Mouse (Mus musculus): Measurements from ENCODE around the gene Dnph1. TPM values are rescaled to one million over a fixed set of nuclear protein-coding genes. Genes with fewer than 3 reads are reported as not detected.
A peak's percentile ranks its signal among the peaks of the same experiment; 100 is the strongest.
"Not testable (repeated sequence)": the region's sequence is repeated elsewhere in the genome, so short reads cannot be mapped to it uniquely, and the experiment has no call there.

Gene Dnph1
- polyA plus RNA-seq, 1 experiment from 2014 or later = 11.1 TPM

DNA sequence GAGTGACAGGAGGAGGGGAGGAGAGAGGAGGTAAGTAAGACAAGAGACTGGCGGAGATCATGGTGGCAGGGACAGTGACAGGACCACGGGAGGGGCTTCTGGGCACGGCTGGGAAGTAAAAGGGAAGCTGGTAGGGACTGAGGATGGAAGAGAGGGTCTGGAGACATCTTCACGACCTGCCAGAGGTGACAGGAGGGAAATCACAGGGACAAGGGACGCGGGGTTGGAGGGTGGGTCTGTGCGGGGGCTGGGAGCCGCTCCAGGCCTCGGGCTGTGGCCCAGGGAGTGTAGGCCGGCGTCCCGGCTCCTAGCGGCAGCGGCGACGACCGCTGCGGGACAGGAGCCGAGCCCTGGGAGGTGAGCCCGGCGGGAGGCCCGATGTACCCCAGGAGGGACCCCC is 9.5 kb upstream of the Dnph1 start:
- Histone ChIP-seq H3K27ac (ENCODE audit: low read length) (peak overlapping the region; percentile 79), H3K27me3 (ENCODE audit: control insufficient read depth, insufficient read depth, low read depth, low read length) (no peaks in the 10 kb centered on the region), H3K36me3 (ENCODE audit: control insufficient read depth, insufficient read depth, low read length) (no peaks in the 10 kb centered on the region), H3K9me3 (replicated peaks; ENCODE audit: control insufficient read depth, low read length, poor library complexity, severe bottlenecking) (no peaks in the 10 kb centered on the region), H3K4me2 (ENCODE audit: low read length) (peak overlapping the region; percentile 86), H3K4me1 (ENCODE audit: control insufficient read depth, insufficient read depth, low read length) (peaks cover 43% of the 10 kb centered on the region), H3K4me3 (ENCODE audit: low read depth, low read length) (peak overlapping the region; percentile 85), H3K9ac (ENCODE audit: low read depth, low read length) (peak overlapping the region; percentile 95)
- peak; percentile 41 for ATAC-seq
- WGBS = 1% methylated on average over 16 of the region's 22 CpGs

DNA sequence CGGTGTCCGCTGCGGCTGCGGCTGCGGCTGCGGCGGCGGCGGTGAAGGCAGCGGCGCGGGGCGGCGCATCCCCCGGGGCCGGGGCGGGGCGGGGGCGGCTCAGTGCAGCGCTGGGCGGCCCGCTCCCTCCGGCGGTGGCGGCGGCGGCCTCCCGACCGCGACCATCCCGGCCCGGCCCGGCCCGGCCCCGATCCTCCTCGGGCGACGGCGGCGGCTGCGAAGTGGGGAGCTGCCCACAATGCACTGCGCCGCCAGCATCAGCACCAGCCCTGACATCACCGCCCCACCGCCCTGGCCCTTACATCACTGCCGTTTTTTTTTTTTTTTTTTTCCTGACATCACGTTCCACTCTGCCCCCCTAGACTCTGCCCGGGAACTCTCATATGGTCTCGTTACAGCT is 9.1 kb upstream of the Dnph1 start, which contains the start of gene Ttbk1:
Gene Ttbk1 (minus strand): TSS at position 245 of the 400 bp plus-strand sequence.
- no peaks in the 10 kb centered on the region for H3K36me3 ChIP-seq (ENCODE audit: control insufficient read depth, insufficient read depth, low read length)
- H3K27me3 ChIP-seq (ENCODE audit: control insufficient read depth, insufficient read depth, low read depth, low read length) = no peaks in the 10 kb centered on the region
- 0% methylated on average over 16 of the region's 49 CpGs for WGBS
- peak within 1 kb of the TSS; percentile 79 for H3K27ac ChIP-seq (ENCODE audit: low read length)
- peak within 1 kb of the TSS; percentile 86 for H3K4me2 ChIP-seq (ENCODE audit: low read length)
- H3K4me3 ChIP-seq (ENCODE audit: low read depth, low read length) = peak within 1 kb of the TSS; percentile 85
- H3K9me3 ChIP-seq (replicated peaks; ENCODE audit: control insufficient read depth, low read length, poor library complexity, severe bottlenecking) = no peaks in the 10 kb centered on the region
- H3K4me1 ChIP-seq (ENCODE audit: control insufficient read depth, insufficient read depth, low read length) = peaks cover 43% of the 10 kb centered on the region
- peak; percentile 79 for ATAC-seq
- H3K9ac ChIP-seq (ENCODE audit: low read depth, low read length) = peak within 1 kb of the TSS; percentile 95

GRCm38 (mm10) chr17:46495486-46495885 is 1.0 kb upstream of the Dnph1 start:
- Histone ChIP-seq H3K36me3 (ENCODE audit: control insufficient read depth, insufficient read depth, low read length) (no peaks in the 10 kb centered on the region; the same call in 1 of the 2 replicates), H3K27ac (ENCODE audit: low read length) (no peak overlapping the region), H3K4me3 (ENCODE audit: low read depth, low read length) (no peak overlapping the region), H3K27me3 (ENCODE audit: control insufficient read depth, insufficient read depth, low read depth, low read length) (no peaks in the 10 kb centered on the region; the same call in 1 of the 2 replicates), H3K9ac (ENCODE audit: low read depth, low read length) (no peak overlapping the region), H3K9me3 (replicated peaks; ENCODE audit: control insufficient read depth, low read length, poor library complexity, severe bottlenecking) (no peaks in the 10 kb centered on the region), H3K4me2 (ENCODE audit: low read length) (no peak overlapping the region), H3K4me1 (ENCODE audit: control insufficient read depth, insufficient read depth, low read length) (no peaks in the 10 kb centered on the region)
- 88% methylated on average over 5 of the region's 5 CpGs for WGBS
- 0 out of 2 replicates have a peak, but pooled peaks have one; percentile 25 for ATAC-seq

DNA sequence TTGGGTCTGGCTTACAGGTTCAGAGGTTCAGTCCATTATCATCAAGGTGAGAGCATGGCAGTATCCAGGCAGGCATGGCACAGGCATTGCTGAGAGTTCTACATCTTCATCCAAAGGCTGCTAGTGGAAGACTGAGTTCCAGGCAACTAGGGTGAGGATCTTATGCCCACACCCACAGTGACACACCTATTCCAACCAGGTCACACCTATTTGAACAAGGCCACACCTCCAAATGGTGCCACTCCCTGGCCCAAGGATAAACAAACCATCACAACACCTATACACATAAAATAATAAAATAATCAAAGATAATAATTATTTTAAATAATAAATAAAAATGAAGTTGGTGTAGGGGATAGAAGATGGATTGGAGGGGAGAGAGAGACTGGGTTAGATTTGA is 430 bp upstream of the Dnph1 start:
- not testable (repeated sequence) for H3K36me3 ChIP-seq (ENCODE audit: control insufficient read depth, insufficient read depth, low read length); H3K27ac ChIP-seq (ENCODE audit: low read length); H3K27me3 ChIP-seq (ENCODE audit: control insufficient read depth, insufficient read depth, low read depth, low read length); H3K4me3 ChIP-seq (ENCODE audit: low read depth, low read length); H3K9me3 ChIP-seq (replicated peaks; ENCODE audit: control insufficient read depth, low read length, poor library complexity, severe bottlenecking); H3K9ac ChIP-seq (ENCODE audit: low read depth, low read length); H3K4me1 ChIP-seq (ENCODE audit: control insufficient read depth, insufficient read depth, low read length); H3K4me2 ChIP-seq (ENCODE audit: low read length)
- ATAC-seq = peak; percentile 26; the same call in 1 of the 2 replicates

GRCm38 (mm10) chr17:46497956-46498355 is 1.4 kb downstream of the Dnph1 start:
- WGBS = 55% methylated on average over 8 of the region's 8 CpGs
- Histone ChIP-seq H3K9me3 (replicated peaks; ENCODE audit: control insufficient read depth, low read length, poor library complexity, severe bottlenecking) (no peaks in the 10 kb centered on the region), H3K36me3 (ENCODE audit: control insufficient read depth, insufficient read depth, low read length) (peaks cover 2% of the 10 kb centered on the region), H3K9ac (ENCODE audit: low read depth, low read length) (no peak overlapping the region), H3K4me2 (ENCODE audit: low read length) (no peak overlapping the region), H3K27me3 (ENCODE audit: control insufficient read depth, insufficient read depth, low read depth, low read length) (no peaks in the 10 kb centered on the region; the same call in 1 of the 2 replicates), H3K27ac (ENCODE audit: low read length) (no peak overlapping the region), H3K4me1 (ENCODE audit: control insufficient read depth, insufficient read depth, low read length) (no peaks in the 10 kb centered on the region), H3K4me3 (ENCODE audit: low read depth, low read length) (no peak overlapping the region)
- ATAC-seq = no peak

GRCm38 (mm10) chr17:46502775-46503174 is 6.3 kb downstream of the Dnph1 start:
- Histone ChIP-seq H3K27ac (ENCODE audit: low read length) (no peak overlapping the region), H3K4me2 (ENCODE audit: low read length) (no peak overlapping the region), H3K4me1 (ENCODE audit: control insufficient read depth, insufficient read depth, low read length) (no peaks in the 10 kb centered on the region), H3K9ac (ENCODE audit: low read depth, low read length) (no peak overlapping the region), H3K36me3 (ENCODE audit: control insufficient read depth, insufficient read depth, low read length) (peaks cover 8% of the 10 kb centered on the region), H3K9me3 (replicated peaks; ENCODE audit: control insufficient read depth, low read length, poor library complexity, severe bottlenecking) (no peaks in the 10 kb centered on the region), H3K4me3 (ENCODE audit: low read depth, low read length) (no peak overlapping the region), H3K27me3 (ENCODE audit: control insufficient read depth, insufficient read depth, low read depth, low read length) (no peaks in the 10 kb centered on the region)
- no peak for ATAC-seq
- 90% methylated on average over 2 of the region's 2 CpGs for WGBS

- peaks cover 8% of the 10 kb centered on the region for H3K36me3 ChIP-seq (ENCODE audit: control insufficient read depth, insufficient read depth, low read length)
- ATAC-seq = no peak
- WGBS = 81% methylated on average over 14 of the region's 14 CpGs
- no peak overlapping the region for H3K27ac ChIP-seq (ENCODE audit: low read length)
- no peaks in the 10 kb centered on the region for H3K9me3 ChIP-seq (replicated peaks; ENCODE audit: control insufficient read depth, low read length, poor library complexity, severe bottlenecking)
- no peak overlapping the region for H3K4me2 ChIP-seq (ENCODE audit: low read length)
- H3K9ac ChIP-seq (ENCODE audit: low read depth, low read length) = no peak overlapping the region
- no peaks in the 10 kb centered on the region for H3K27me3 ChIP-seq (ENCODE audit: control insufficient read depth, insufficient read depth, low read depth, low read length)
- no peaks in the 10 kb centered on the region for H3K4me1 ChIP-seq (ENCODE audit: control insufficient read depth, insufficient read depth, low read length)
- H3K4me3 ChIP-seq (ENCODE audit: low read depth, low read length) = no peak overlapping the region
These were observed 7.5 kb downstream of the Dnph1 start for GRCm38 (mm10) chr17:46503847-46504638.

DNA sequence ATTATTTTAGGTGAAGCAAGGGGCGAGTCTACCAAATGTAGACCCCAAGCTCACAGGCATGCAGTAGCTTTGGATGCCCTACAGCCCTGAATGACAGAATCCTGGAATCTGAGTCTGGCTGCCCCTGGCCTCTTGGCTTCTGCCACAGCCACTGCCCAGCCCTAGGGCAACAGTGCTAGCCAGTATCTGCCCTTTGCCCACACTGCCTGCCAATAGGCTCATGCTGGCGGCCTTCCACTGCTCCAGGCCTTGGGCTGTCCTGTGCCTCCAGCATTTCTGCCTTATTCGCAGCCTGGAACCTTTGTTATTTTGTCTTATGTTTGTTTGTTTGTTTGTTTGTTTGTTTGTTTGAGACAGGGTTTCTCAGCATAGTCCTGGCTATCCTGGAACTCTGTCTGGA is 9.1 kb downstream of the Dnph1 start:
- Histone ChIP-seq H3K4me2 (ENCODE audit: low read length) (no peak overlapping the region), H3K4me3 (ENCODE audit: low read depth, low read length) (no peak overlapping the region), H3K36me3 (ENCODE audit: control insufficient read depth, insufficient read depth, low read length) (peaks cover 11% of the 10 kb centered on the region), H3K9me3 (replicated peaks; ENCODE audit: control insufficient read depth, low read length, poor library complexity, severe bottlenecking) (no peaks in the 10 kb centered on the region), H3K27me3 (ENCODE audit: control insufficient read depth, insufficient read depth, low read depth, low read length) (no peaks in the 10 kb centered on the region), H3K4me1 (ENCODE audit: control insufficient read depth, insufficient read depth, low read length) (no peaks in the 10 kb centered on the region), H3K27ac (ENCODE audit: low read length) (no peak overlapping the region), H3K9ac (ENCODE audit: low read depth, low read length) (no peak overlapping the region)
- WGBS = 97% methylated on average over 3 of the region's 3 CpGs
- no peak for ATAC-seq

GRCm38 (mm10) chr17:46511059-46511710 is 14.7 kb downstream of the Dnph1 start:
- H3K9me3 ChIP-seq (replicated peaks; ENCODE audit: control insufficient read depth, low read length, poor library complexity, severe bottlenecking) = no peaks in the 10 kb centered on the region
- H3K27me3 ChIP-seq (ENCODE audit: control insufficient read depth, insufficient read depth, low read depth, low read length) = no peaks in the 10 kb centered on the region
- H3K4me3 ChIP-seq (ENCODE audit: low read depth, low read length) = no peak overlapping the region
- H3K4me2 ChIP-seq (ENCODE audit: low read length) = no peak overlapping the region
- no peaks in the 10 kb centered on the region for H3K4me1 ChIP-seq (ENCODE audit: control insufficient read depth, insufficient read depth, low read length)
- 48% methylated on average over 11 of the region's 11 CpGs for WGBS
- peaks cover 7% of the 10 kb centered on the region for H3K36me3 ChIP-seq (ENCODE audit: control insufficient read depth, insufficient read depth, low read length)
- ATAC-seq = peak; percentile 37; the same call in 1 of the 2 replicates
- no peak overlapping the region for H3K27ac ChIP-seq (ENCODE audit: low read length)
- H3K9ac ChIP-seq (ENCODE audit: low read depth, low read length) = no peak overlapping the region

Data from midbrain, embryonic 16.5 days (tissue).